Mouse (Mus musculus) liver, embryonic 14.5 days (tissue): Measurements from ENCODE around the gene Foxn3.

ENCODE experiments used
- CTCF ChIP-seq: IDR thresholded peaks from 2 replicates; pipeline ENCODE4 v1.5.1; 2016; ENCODE audit warnings: antibody characterized with exemption, low read depth, control low read depth
- EP300 ChIP-seq: IDR thresholded peaks from 2 replicates; pipeline ENCODE4 v1.6.1; 2016; ENCODE audit warnings: antibody characterized with exemption, low read depth

GRCm38 (mm10) chr12:99374099-99374600 lies 189.2 kb downstream of the Foxn3 start:
- TF ChIP-seq CTCF (no peak), EP300 (no peak)
